Mouse (Mus musculus) gonadal fat pad, adult 2 months (tissue): ENCODE measurements at regions not wholly inside any gene's neighbourhood (a gene's known extent, or its start where the extent isn't known, plus 50 kb on each side); places are given as distances from the start of the nearest gene placed in this dataset.

Experiments used
- DNase-seq: peaks from one replicate; pipeline ENCODE4 v3.0.0-alpha.2; 2012; ENCODE audit warnings: low read depth

GRCm38 (mm10) chr15:57543985-57544384 lies 66.6 kb upstream of the Slc22a22 start:
- no peak for DNase-seq

GRCm38 (mm10) chr15:57542630-57543029 lies 65.2 kb upstream of the Slc22a22 start:
- DNase-seq = no peak

- DNase-seq = no peak
Observed at GRCm38 (mm10) chr15:57535514-57535913, 58.1 kb upstream of the Slc22a22 start.
